Mouse (Mus musculus): ENCODE measurements around the gene Kif3b. TPM values are rescaled to one million over a fixed set of nuclear protein-coding genes. Genes with fewer than 3 reads are reported as not detected.
A peak's percentile ranks its signal among the peaks of the same experiment; 100 is the strongest.

Gene Kif3b
- polyA plus RNA-seq, 1 experiment, result 15.7 TPM

- WGBS, result 74% methylated on average over 8 of the region's 8 CpGs
Measured at GRCm38 (mm10) chr2:153309106-153309505, 17.9 kb downstream of the Kif3b start.

GRCm38 (mm10) chr2:153310228-153310627, 19.0 kb downstream of the Kif3b start:
- Histone ChIP-seq H3K4me3 (ENCODE audit: control insufficient read depth, insufficient read depth, low read length) (no peak overlapping the region), H3K4me1 (replicated peaks; ENCODE audit: control insufficient read depth, insufficient read depth, low read length) (peaks cover 4% of the 10 kb centered on the region), H3K27me3 (ENCODE audit: control insufficient read depth, insufficient read depth, low read length) (no peaks in the 10 kb centered on the region), H3K36me3 (ENCODE audit: control insufficient read depth, insufficient read depth, low read length) (no peaks in the 10 kb centered on the region), H3K27ac (ENCODE audit: control insufficient read depth, insufficient read depth, low read length) (no peak overlapping the region)
- DNase-seq, result no peak
- WGBS, result 92% methylated on average over 6 of the region's 6 CpGs
- TF ChIP-seq POLR2A (IDR thresholded peaks at IDR 0.05; ENCODE audit: control insufficient read depth, extremely low read depth, insufficient read depth, low read length, poor library complexity) (no peak), CTCF (IDR thresholded peaks at IDR 0.05; ENCODE audit: borderline replicate concordance, control insufficient read depth, extremely low read depth, insufficient read depth, low read length, poor library complexity) (no peak)

More at GRCm38 (mm10) chr2:153309106-153309505, 17.9 kb downstream of the Kif3b start:
- DNase-seq, result no peak
- Histone ChIP-seq H3K4me3 (ENCODE audit: control insufficient read depth, insufficient read depth, low read length) (no peak overlapping the region), H3K36me3 (ENCODE audit: control insufficient read depth, insufficient read depth, low read length) (no peaks in the 10 kb centered on the region), H3K27me3 (ENCODE audit: control insufficient read depth, insufficient read depth, low read length) (no peaks in the 10 kb centered on the region), H3K4me1 (replicated peaks; ENCODE audit: control insufficient read depth, insufficient read depth, low read length) (peaks cover 4% of the 10 kb centered on the region), H3K27ac (ENCODE audit: control insufficient read depth, insufficient read depth, low read length) (no peak overlapping the region)
- TF ChIP-seq POLR2A (IDR thresholded peaks at IDR 0.05; ENCODE audit: control insufficient read depth, extremely low read depth, insufficient read depth, low read length, poor library complexity) (no peak), CTCF (IDR thresholded peaks at IDR 0.05; ENCODE audit: borderline replicate concordance, control insufficient read depth, extremely low read depth, insufficient read depth, low read length, poor library complexity) (no peak)

GRCm38 (mm10) chr2:153312884-153313283, 21.7 kb downstream of the Kif3b start:
- WGBS, result 96% methylated on average over 9 of the region's 9 CpGs
- peaks cover 4% of the 10 kb centered on the region for H3K4me1 ChIP-seq (replicated peaks; ENCODE audit: control insufficient read depth, insufficient read depth, low read length)
- no peaks in the 10 kb centered on the region for H3K27me3 ChIP-seq (ENCODE audit: control insufficient read depth, insufficient read depth, low read length)
- no peak for DNase-seq
- H3K36me3 ChIP-seq (ENCODE audit: control insufficient read depth, insufficient read depth, low read length), result 0 out of 2 replicates have a peak, but pooled peaks cover 5% of the 10 kb centered on the region
- H3K27ac ChIP-seq (ENCODE audit: control insufficient read depth, insufficient read depth, low read length), result no peak overlapping the region
- TF ChIP-seq POLR2A (IDR thresholded peaks at IDR 0.05; ENCODE audit: control insufficient read depth, extremely low read depth, insufficient read depth, low read length, poor library complexity) (no peak), CTCF (IDR thresholded peaks at IDR 0.05; ENCODE audit: borderline replicate concordance, control insufficient read depth, extremely low read depth, insufficient read depth, low read length, poor library complexity) (no peak)
- no peak overlapping the region for H3K4me3 ChIP-seq (ENCODE audit: control insufficient read depth, insufficient read depth, low read length)

GRCm38 (mm10) chr2:153318408-153318807, 27.2 kb downstream of the Kif3b start:
- WGBS, result 95% methylated on average over 4 of the region's 4 CpGs
- H3K27ac ChIP-seq (ENCODE audit: control insufficient read depth, insufficient read depth, low read length), result no peak overlapping the region
- DNase-seq, result no peak
- TF ChIP-seq POLR2A (IDR thresholded peaks at IDR 0.05; ENCODE audit: control insufficient read depth, extremely low read depth, insufficient read depth, low read length, poor library complexity) (no peak), CTCF (IDR thresholded peaks at IDR 0.05; ENCODE audit: borderline replicate concordance, control insufficient read depth, extremely low read depth, insufficient read depth, low read length, poor library complexity) (no peak)
- H3K36me3 ChIP-seq (ENCODE audit: control insufficient read depth, insufficient read depth, low read length), result peaks cover 25% of the 10 kb centered on the region
- no peak overlapping the region for H3K4me3 ChIP-seq (ENCODE audit: control insufficient read depth, insufficient read depth, low read length)
- H3K4me1 ChIP-seq (replicated peaks; ENCODE audit: control insufficient read depth, insufficient read depth, low read length), result peaks cover 7% of the 10 kb centered on the region
- no peaks in the 10 kb centered on the region for H3K27me3 ChIP-seq (ENCODE audit: control insufficient read depth, insufficient read depth, low read length)

GRCm38 (mm10) chr2:153319036-153319643, 27.9 kb downstream of the Kif3b start:
- WGBS, result 43% methylated on average over 8 of the region's 8 CpGs
- DNase-seq, result no peak
- H3K4me1 ChIP-seq (replicated peaks; ENCODE audit: control insufficient read depth, insufficient read depth, low read length), result peaks cover 7% of the 10 kb centered on the region
- no peak for TF ChIP-seq CTCF (IDR thresholded peaks at IDR 0.05; ENCODE audit: borderline replicate concordance, control insufficient read depth, extremely low read depth, insufficient read depth, low read length, poor library complexity)
- no peak for TF ChIP-seq POLR2A (IDR thresholded peaks at IDR 0.05; ENCODE audit: control insufficient read depth, extremely low read depth, insufficient read depth, low read length, poor library complexity)
- peaks cover 29% of the 10 kb centered on the region for H3K36me3 ChIP-seq (ENCODE audit: control insufficient read depth, insufficient read depth, low read length)
- no peaks in the 10 kb centered on the region for H3K27me3 ChIP-seq (ENCODE audit: control insufficient read depth, insufficient read depth, low read length)
- H3K4me3 ChIP-seq (ENCODE audit: control insufficient read depth, insufficient read depth, low read length), result no peak overlapping the region
- peak overlapping the region; percentile 59; the same call in 1 of the 2 replicates for H3K27ac ChIP-seq (ENCODE audit: control insufficient read depth, insufficient read depth, low read length)

GRCm38 (mm10) chr2:153325706-153326376, 34.6 kb downstream of the Kif3b start:
- peak; percentile 57 for DNase-seq
- WGBS, result 43% methylated on average over 9 of the region's 9 CpGs
- Histone ChIP-seq H3K27me3 (ENCODE audit: control insufficient read depth, insufficient read depth, low read length) (no peaks in the 10 kb centered on the region), H3K27ac (ENCODE audit: control insufficient read depth, insufficient read depth, low read length) (peak overlapping the region; percentile 14; the same call in 1 of the 2 replicates), H3K36me3 (ENCODE audit: control insufficient read depth, insufficient read depth, low read length) (peaks cover 27% of the 10 kb centered on the region), H3K4me3 (ENCODE audit: control insufficient read depth, insufficient read depth, low read length) (no peak overlapping the region), H3K4me1 (replicated peaks; ENCODE audit: control insufficient read depth, insufficient read depth, low read length) (peaks cover 17% of the 10 kb centered on the region)
- TF ChIP-seq POLR2A (IDR thresholded peaks at IDR 0.05; ENCODE audit: control insufficient read depth, extremely low read depth, insufficient read depth, low read length, poor library complexity) (no peak), CTCF (IDR thresholded peaks at IDR 0.05; ENCODE audit: borderline replicate concordance, control insufficient read depth, extremely low read depth, insufficient read depth, low read length, poor library complexity) (no peak)
